Mouse (Mus musculus) G1E (cell line): ENCODE measurements around the gene Gm1043.

Experiments
- CTCF ChIP-seq: IDR thresholded peaks from 2 replicates; pipeline ENCODE4 v1.5.1; 2012; ENCODE audit warnings: low read depth, low read length, inconsistent platforms, mixed read lengths
- GATA1 ChIP-seq: IDR thresholded peaks from 2 replicates; pipeline ENCODE4 v1.6.1; 2012; ENCODE audit warnings: borderline replicate concordance, low read length, inconsistent platforms, mixed read lengths
- GATA2 ChIP-seq: IDR thresholded peaks from 2 replicates; pipeline ENCODE4 v1.6.1; 2012; ENCODE audit warnings: low read depth, low read length, inconsistent platforms, borderline replicate concordance
- TAL1 ChIP-seq: conservative IDR thresholded peaks from 2 replicates; pipeline ENCODE4 v1.6.1; 2012; ENCODE audit warnings: low read depth, low read length, inconsistent platforms, mixed read lengths

DNA sequence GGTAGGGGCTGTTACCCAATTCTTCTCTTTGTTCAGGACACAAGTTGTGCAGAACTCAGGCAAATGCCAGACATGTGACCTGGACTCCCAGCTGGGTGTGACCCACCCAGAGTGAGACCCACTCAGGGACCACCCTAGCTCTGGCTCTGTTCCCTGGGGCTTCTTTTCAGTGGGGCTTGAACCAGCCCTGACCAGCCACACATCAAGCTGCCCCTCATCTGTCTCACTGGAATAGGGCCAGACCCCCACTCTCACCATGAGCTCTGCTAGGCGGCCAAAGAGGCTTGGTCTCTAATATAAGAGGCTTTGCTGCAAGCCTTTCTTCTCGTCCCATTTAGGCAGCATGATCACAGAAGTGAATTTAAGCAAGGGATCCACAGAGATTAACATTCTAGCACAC is 121.2 kb downstream of the Gm1043 start:
- TF ChIP-seq CTCF, result no peak
- TF ChIP-seq GATA1, result no peak
- TF ChIP-seq GATA2, result no peak
- TF ChIP-seq TAL1, result no peak
